Mouse (Mus musculus) liver, postnatal 0 days (tissue): ENCODE results near the gene Ehbp1l1.
"Not testable (repeated sequence)": the region's sequence is repeated elsewhere in the genome, so short reads cannot be mapped to it uniquely, and the experiment has no call there.

Experiments
- CTCF ChIP-seq: sonication (generic); IDR thresholded peaks from 2 replicates; pipeline ENCODE4 v1.5.1; 2016; ENCODE audit warnings: antibody characterized with exemption, low read depth
- EP300 ChIP-seq: IDR thresholded peaks from 2 replicates; pipeline ENCODE4 v1.6.1; 2016; ENCODE audit warnings: antibody characterized with exemption, low read depth, mild to moderate bottlenecking

GRCm38 (mm10) chr19:5686954-5687353, 39.2 kb downstream of the Ehbp1l1 start:
- TF ChIP-seq CTCF, EP300: not testable (repeated sequence)
